Mouse (Mus musculus): Measurements from ENCODE around the gene Coro2a. TPM values are rescaled to one million over a fixed set of nuclear protein-coding genes. Genes with fewer than 3 reads are reported as not detected.
A peak's percentile ranks its signal among the peaks of the same experiment; 100 is the strongest.

Coro2a gene
- polyA plus RNA-seq, 1 experiment: 8.1 TPM

- TF ChIP-seq POLR2A (IDR thresholded peaks at IDR 0.05; ENCODE audit: borderline replicate concordance, control insufficient read depth, low read depth, low read length) (no peak), CTCF (IDR thresholded peaks at IDR 0.05; ENCODE audit: control insufficient read depth, insufficient read depth, low read length) (no peak)
- Histone ChIP-seq H3K4me3 (replicated peaks; ENCODE audit: control insufficient read depth, low read depth, low read length) (peak overlapping the region; percentile 12), H3K27ac (ENCODE audit: control insufficient read depth, insufficient read depth, low read depth, low read length, poor library complexity) (peak overlapping the region; percentile 88), H3K4me1 (ENCODE audit: control insufficient read depth, insufficient read depth, low read length) (peaks cover 7% of the 10 kb centered on the region; the same call in 1 of the 2 replicates)
- 3% methylated on average over 12 of the region's 12 CpGs for WGBS
These were observed 27.2 kb downstream of the Coro2a start for GRCm38 (mm10) chr4:46574841-46575240.

GRCm38 (mm10) chr4:46574024-46574753 lies 27.8 kb downstream of the Coro2a start:
- H3K4me3 ChIP-seq (replicated peaks; ENCODE audit: control insufficient read depth, low read depth, low read length): no peak overlapping the region
- WGBS: 28% methylated on average over 9 of the region's 9 CpGs
- H3K27ac ChIP-seq (ENCODE audit: control insufficient read depth, insufficient read depth, low read depth, low read length, poor library complexity): peak overlapping the region; percentile 88
- H3K4me1 ChIP-seq (ENCODE audit: control insufficient read depth, insufficient read depth, low read length): peaks cover 7% of the 10 kb centered on the region; the same call in 1 of the 2 replicates
- TF ChIP-seq POLR2A (IDR thresholded peaks at IDR 0.05; ENCODE audit: borderline replicate concordance, control insufficient read depth, low read depth, low read length) (no peak), CTCF (IDR thresholded peaks at IDR 0.05; ENCODE audit: control insufficient read depth, insufficient read depth, low read length) (no peak)

GRCm38 (mm10) chr4:46572616-46573015 lies 29.4 kb downstream of the Coro2a start:
- Histone ChIP-seq H3K4me1 (ENCODE audit: control insufficient read depth, insufficient read depth, low read length) (peaks cover 7% of the 10 kb centered on the region; the same call in 1 of the 2 replicates), H3K27ac (ENCODE audit: control insufficient read depth, insufficient read depth, low read depth, low read length, poor library complexity) (no peak overlapping the region), H3K4me3 (replicated peaks; ENCODE audit: control insufficient read depth, low read depth, low read length) (no peak overlapping the region)
- TF ChIP-seq POLR2A (IDR thresholded peaks at IDR 0.05; ENCODE audit: borderline replicate concordance, control insufficient read depth, low read depth, low read length) (no peak), CTCF (IDR thresholded peaks at IDR 0.05; ENCODE audit: control insufficient read depth, insufficient read depth, low read length) (no peak)
- 64% methylated on average over 4 of the region's 4 CpGs for WGBS

- no peak overlapping the region for H3K27ac ChIP-seq (ENCODE audit: control insufficient read depth, insufficient read depth, low read depth, low read length, poor library complexity)
- TF ChIP-seq POLR2A (IDR thresholded peaks at IDR 0.05; ENCODE audit: borderline replicate concordance, control insufficient read depth, low read depth, low read length) (no peak), CTCF (IDR thresholded peaks at IDR 0.05; ENCODE audit: control insufficient read depth, insufficient read depth, low read length) (no peak)
- H3K4me3 ChIP-seq (replicated peaks; ENCODE audit: control insufficient read depth, low read depth, low read length): no peak overlapping the region
- 76% methylated on average over 9 of the region's 9 CpGs for WGBS
- peaks cover 7% of the 10 kb centered on the region; the same call in 1 of the 2 replicates for H3K4me1 ChIP-seq (ENCODE audit: control insufficient read depth, insufficient read depth, low read length)
These were observed 30.3 kb downstream of the Coro2a start for GRCm38 (mm10) chr4:46571744-46572143.

- peaks cover 12% of the 10 kb centered on the region for H3K4me1 ChIP-seq (ENCODE audit: control insufficient read depth, insufficient read depth, low read length)
- TF ChIP-seq CTCF (IDR thresholded peaks at IDR 0.05; ENCODE audit: control insufficient read depth, insufficient read depth, low read length): no peak
- TF ChIP-seq POLR2A (IDR thresholded peaks at IDR 0.05; ENCODE audit: borderline replicate concordance, control insufficient read depth, low read depth, low read length): no peak
- no peak overlapping the region for H3K4me3 ChIP-seq (replicated peaks; ENCODE audit: control insufficient read depth, low read depth, low read length)
- 69% methylated on average over 5 of the region's 5 CpGs for WGBS
- no peak overlapping the region for H3K27ac ChIP-seq (ENCODE audit: control insufficient read depth, insufficient read depth, low read depth, low read length, poor library complexity)
These were observed 32.3 kb downstream of the Coro2a start for GRCm38 (mm10) chr4:46569671-46570070.

GRCm38 (mm10) chr4:46568169-46568568 lies 33.8 kb downstream of the Coro2a start:
- Histone ChIP-seq H3K4me3 (replicated peaks; ENCODE audit: control insufficient read depth, low read depth, low read length) (no peak overlapping the region), H3K27ac (ENCODE audit: control insufficient read depth, insufficient read depth, low read depth, low read length, poor library complexity) (no peak overlapping the region), H3K4me1 (ENCODE audit: control insufficient read depth, insufficient read depth, low read length) (peaks cover 15% of the 10 kb centered on the region)
- no peak for TF ChIP-seq POLR2A (IDR thresholded peaks at IDR 0.05; ENCODE audit: borderline replicate concordance, control insufficient read depth, low read depth, low read length)
- no peak for TF ChIP-seq CTCF (IDR thresholded peaks at IDR 0.05; ENCODE audit: control insufficient read depth, insufficient read depth, low read length)
- WGBS: 75% methylated on average over 8 of the region's 8 CpGs

GRCm38 (mm10) chr4:46566931-46567671 lies 34.9 kb downstream of the Coro2a start:
- H3K4me3 ChIP-seq (replicated peaks; ENCODE audit: control insufficient read depth, low read depth, low read length): no peak overlapping the region
- H3K27ac ChIP-seq (ENCODE audit: control insufficient read depth, insufficient read depth, low read depth, low read length, poor library complexity): no peak overlapping the region
- H3K4me1 ChIP-seq (ENCODE audit: control insufficient read depth, insufficient read depth, low read length): peaks cover 12% of the 10 kb centered on the region
- no peak for TF ChIP-seq POLR2A (IDR thresholded peaks at IDR 0.05; ENCODE audit: borderline replicate concordance, control insufficient read depth, low read depth, low read length)
- no peak for TF ChIP-seq CTCF (IDR thresholded peaks at IDR 0.05; ENCODE audit: control insufficient read depth, insufficient read depth, low read length)
- whole genome bisulfite sequencing: 45% methylated on average over 8 of the region's 8 CpGs

GRCm38 (mm10) chr4:46565393-46565955 lies 36.5 kb downstream of the Coro2a start:
- 59% methylated on average over 4 of the region's 4 CpGs for WGBS
- peaks cover 12% of the 10 kb centered on the region for H3K4me1 ChIP-seq (ENCODE audit: control insufficient read depth, insufficient read depth, low read length)
- TF ChIP-seq CTCF (IDR thresholded peaks at IDR 0.05; ENCODE audit: control insufficient read depth, insufficient read depth, low read length): no peak
- no peak for TF ChIP-seq POLR2A (IDR thresholded peaks at IDR 0.05; ENCODE audit: borderline replicate concordance, control insufficient read depth, low read depth, low read length)

More at GRCm38 (mm10) chr4:46565393-46565955, 36.5 kb downstream of the Coro2a start:
- Histone ChIP-seq H3K27ac (ENCODE audit: control insufficient read depth, insufficient read depth, low read depth, low read length, poor library complexity) (no peak overlapping the region; the same call in 1 of the 2 replicates), H3K4me3 (replicated peaks; ENCODE audit: control insufficient read depth, low read depth, low read length) (no peak overlapping the region)

All from bone marrow, adult 2 months (tissue).